Mouse (Mus musculus) mammary gland, adult 2 months (tissue): Measurements from ENCODE around the gene 4930415L06Rik. TPM values are rescaled to one million over a fixed set of nuclear protein-coding genes. Genes with fewer than 3 reads are reported as not detected.

Source experiments
- polyA plus RNA-seq: library from polyadenylated mRNA; depleted of rRNA; stranded (reverse); fragments of >200 nt; gene quantifications from 2 replicates; pipeline ENCODE4 v1.2.3, GENCODE M21; 2012; ENCODE audit warnings: low replicate concordance; rRNA removed

The 4930415L06Rik gene
- polyA plus RNA-seq, result not detected in 2 replicates

GRCm38 (mm10) chrX:89932752-89933151 is at the start of gene 4930415L06Rik:
4930415L06Rik (minus strand) TSS chrX:89932852.

Other genes with a start within 250 kb of the 4930415L06Rik start
- not detected in 2 replicates for gene 4932429P05Rik, start 180.6 kb downstream of the 4930415L06Rik start, polyA plus RNA-seq